Comparison of ENCODE assay signal across 36 mouse cellular contexts in genomic region chr6:84628831-84629230, GRCm38 (mm10). TPM values are rescaled to one million over a fixed set of nuclear protein-coding genes. Genes with fewer than 3 reads are reported as not detected.
"Had no signal": no experiment of that assay in that cellular context is flagged by ENCODE, and none has a peak within 500 bp of the region (broad histone marks: within the 10 kb centered on the region; RNA-seq: fewer than 3 reads in every experiment).

No protein-coding gene starts in this region.

- H3K27me3 ChIP-seq: limb, embryonic 12.5 days; limb, embryonic 13.5 days; limb, embryonic 15.5 days; liver, embryonic 12.5 days; liver, embryonic 13.5 days; liver, embryonic 15.5 days; lung, embryonic 15.5 days; midbrain, embryonic 12.5 days; midbrain, embryonic 13.5 days; midbrain, embryonic 15.5 days; neural tube, embryonic 12.5 days; neural tube, embryonic 13.5 days had no signal

- H3K4me2 ChIP-seq: limb, embryonic 12.5 days; limb, embryonic 13.5 days; limb, embryonic 15.5 days; liver, embryonic 11.5 days; liver, embryonic 12.5 days; liver, embryonic 13.5 days; liver, embryonic 15.5 days; lung, embryonic 14.5 days; lung, embryonic 15.5 days; midbrain, embryonic 11.5 days; midbrain, embryonic 12.5 days; midbrain, embryonic 13.5 days; midbrain, embryonic 15.5 days; neural tube, embryonic 12.5 days; neural tube, embryonic 13.5 days had no signal

- H3K36me3 ChIP-seq: limb, embryonic 12.5 days; limb, embryonic 13.5 days; limb, embryonic 15.5 days; liver, embryonic 12.5 days; liver, embryonic 13.5 days; liver, embryonic 15.5 days; lung, embryonic 15.5 days; midbrain, embryonic 10.5 days; midbrain, embryonic 12.5 days; midbrain, embryonic 13.5 days; midbrain, embryonic 15.5 days; neural tube, embryonic 12.5 days; neural tube, embryonic 13.5 days had no signal

- H3K9ac ChIP-seq: limb, embryonic 12.5 days; limb, embryonic 13.5 days; limb, embryonic 15.5 days; liver, embryonic 12.5 days; liver, embryonic 13.5 days; liver, embryonic 14.5 days; liver, embryonic 15.5 days; liver, postnatal 0 days; lung, embryonic 14.5 days; lung, embryonic 15.5 days; midbrain, embryonic 12.5 days; midbrain, embryonic 13.5 days; midbrain, embryonic 15.5 days; neural tube, embryonic 12.5 days; neural tube, embryonic 13.5 days had no signal

- H3K4me1 ChIP-seq: limb, embryonic 15.5 days; lung, embryonic 15.5 days; megakaryocyte, embryonic 14.5 days; midbrain, embryonic 12.5 days; midbrain, embryonic 13.5 days; midbrain, embryonic 15.5 days; neural tube, embryonic 12.5 days; neural tube, embryonic 13.5 days had no signal

- H3K27ac ChIP-seq: limb, embryonic 12.5 days; limb, embryonic 13.5 days; limb, embryonic 15.5 days; liver, embryonic 12.5 days; liver, embryonic 13.5 days; liver, embryonic 14.5 days; liver, embryonic 15.5 days; lung, embryonic 15.5 days; macrophage; midbrain, embryonic 10.5 days; midbrain, embryonic 12.5 days; midbrain, embryonic 13.5 days; midbrain, embryonic 15.5 days; neural tube, embryonic 12.5 days; neural tube, embryonic 13.5 days had no signal

- DNase-seq: left cerebral cortex, postnatal 4 days; liver; liver, embryonic 13.5 days; liver, postnatal 0 days; lung, adult 18-20 months; lung, adult 2 months; lung, embryonic 14.5 days; lung, postnatal 10 days; lung, postnatal 14 days; lung, postnatal 36 days; lung, postnatal 4 days; midbrain, embryonic 14.5 days had no signal

- H3K9me3 ChIP-seq: limb, embryonic 12.5 days; limb, embryonic 13.5 days; limb, embryonic 15.5 days; liver, embryonic 12.5 days; liver, embryonic 13.5 days; liver, embryonic 15.5 days; lung, embryonic 15.5 days; megakaryocyte, embryonic 14.5 days; midbrain, embryonic 10.5 days; midbrain, embryonic 12.5 days; midbrain, embryonic 13.5 days; midbrain, embryonic 15.5 days; neural tube, embryonic 12.5 days; neural tube, embryonic 13.5 days had no signal

- H3K4me3 ChIP-seq: limb, embryonic 12.5 days; limb, embryonic 13.5 days; limb, embryonic 15.5 days; liver, embryonic 12.5 days; liver, embryonic 13.5 days; liver, embryonic 15.5 days; lung, embryonic 15.5 days; megakaryocyte, embryonic 14.5 days; midbrain, embryonic 10.5 days; midbrain, embryonic 12.5 days; midbrain, embryonic 13.5 days; midbrain, embryonic 15.5 days; myocyte; neural tube, embryonic 12.5 days; neural tube, embryonic 13.5 days had no signal

- ATAC-seq: liver, embryonic 12.5 days; liver, postnatal 0 days; lung, postnatal 0 days; midbrain, embryonic 13.5 days; midbrain, embryonic 15.5 days; midbrain, embryonic 16.5 days had no signal

RNA-seq across cellular contexts. Expression of gene Cyp26b1, which starts 35.1 kb away (rescaled TPM):
- total RNA-seq: megakaryocyte progenitor cell, adult 5-6 weeks; megakaryocyte, adult 5-6 weeks; megakaryocyte-erythroid progenitor cell, adult 5-6 weeks; monocyte, adult 5-6 weeks had no signal
